Mouse (Mus musculus) E14TG2a.4 (cell line): ENCODE results near the gene Pde4d.

Experiments
- CTCF ChIP-seq: conservative IDR thresholded peaks from 2 replicates; pipeline ENCODE4 v1.5.1; 2014; ENCODE audit warnings: low read length
- NANOG ChIP-seq: IDR thresholded peaks from 2 replicates; pipeline ENCODE4 v1.6.1; 2014; ENCODE audit warnings: borderline replicate concordance, low read length, mixed read lengths
- POU5F1 ChIP-seq: IDR thresholded peaks from 2 replicates; pipeline ENCODE4 v1.6.1; 2014; ENCODE audit warnings: low read length, borderline replicate concordance

DNA sequence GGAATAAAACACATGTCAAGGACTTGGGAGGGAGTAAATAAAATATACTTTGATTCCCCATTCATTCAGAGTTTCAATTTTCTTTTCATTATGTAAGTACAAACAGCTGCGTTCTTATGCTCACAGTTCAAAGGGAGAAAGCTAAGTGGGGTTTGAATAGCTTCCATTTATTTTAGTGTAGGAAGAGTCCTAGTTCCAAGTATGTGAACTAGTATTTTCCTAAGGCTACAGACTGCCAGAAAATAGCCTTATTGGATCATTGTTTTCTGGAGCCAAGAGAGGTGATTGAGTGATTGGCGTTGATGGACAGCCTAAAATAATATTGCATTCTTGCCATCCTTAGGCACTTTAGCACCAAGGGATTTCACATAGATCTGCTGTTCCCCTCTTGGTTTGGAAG is 41.1 kb downstream of the Pde4d start:
- TF ChIP-seq CTCF (no peak), POU5F1 (no peak), NANOG (no peak)
